Mouse (Mus musculus): ENCODE results near the gene Pifo. TPM values are rescaled to one million over a fixed set of nuclear protein-coding genes. Genes with fewer than 3 reads are reported as not detected.
A peak's percentile ranks its signal among the peaks of the same experiment; 100 is the strongest.
"Not testable (repeated sequence)": the region's sequence is repeated elsewhere in the genome, so short reads cannot be mapped to it uniquely, and the experiment has no call there.

Pifo gene
- total RNA-seq, 2 experiments from 2014 or later: 0.79 TPM; not detected in 1

GRCm38 (mm10) chr3:105991653-105992283 is 22.7 kb downstream of the Pifo start:
- intact Hi-C loops (cut with DNase I): loop anchor here (1.0 to 2.0 kb wide), 2 partner anchors 457 to 889 kb away; no protein-coding TSS in a partner anchor
- no peak overlapping the region for H3K27ac ChIP-seq
- peak; percentile 83 for TF ChIP-seq CTCF (IDR thresholded peaks at IDR 0.05)
- no peak overlapping the region for H3K4me3 ChIP-seq
- DNase-seq (ENCODE audit: extremely low spot score in 1 of 2, low spot score in 2 of 2): peak; percentile 27 to 38

- DNase-seq (ENCODE audit: extremely low spot score in 1 of 2, low spot score in 2 of 2); H3K27ac ChIP-seq; H3K4me3 ChIP-seq; intact Hi-C loops (cut with DNase I): not testable (repeated sequence)
These were observed 24.8 kb downstream of the Pifo start for GRCm38 (mm10) chr3:105989611-105990010.

- intact Hi-C loops (cut with DNase I): no loop called here
- no peak overlapping the region for H3K27ac ChIP-seq
- no peak for TF ChIP-seq CTCF (IDR thresholded peaks at IDR 0.05)
- no peak for DNase-seq (ENCODE audit: extremely low spot score in 1 of 2, low spot score in 2 of 2)
- no peak overlapping the region for H3K4me3 ChIP-seq
These were observed 40.3 kb downstream of the Pifo start for GRCm38 (mm10) chr3:105974174-105974573.

GRCm38 (mm10) chr3:105973411-105973810 is 41.0 kb downstream of the Pifo start, which contains the start of gene Ovgp1:
Gene Ovgp1 (plus strand): TSS chr3:105973711.
- H3K27ac ChIP-seq: no peak within 1 kb of the TSS
- no peak within 1 kb of the TSS for H3K4me3 ChIP-seq
- DNase-seq (ENCODE audit: extremely low spot score in 1 of 2, low spot score in 2 of 2): no peak
- no peak for TF ChIP-seq CTCF (IDR thresholded peaks at IDR 0.05)
- intact Hi-C loops (cut with DNase I): no loop called here

GRCm38 (mm10) chr3:105971831-105972446 is 42.5 kb downstream of the Pifo start:
- intact Hi-C loops (cut with DNase I): no loop called here
- Histone ChIP-seq H3K27ac (no peak overlapping the region), H3K4me3 (no peak overlapping the region)
- no peak for TF ChIP-seq CTCF (IDR thresholded peaks at IDR 0.05)
- no peak for DNase-seq (ENCODE audit: extremely low spot score in 1 of 2, low spot score in 2 of 2)

- DNase-seq (ENCODE audit: extremely low spot score in 1 of 2, low spot score in 2 of 2): no peak
- no peak overlapping the region for H3K27ac ChIP-seq
- no peak overlapping the region for H3K4me3 ChIP-seq
- intact Hi-C loops (cut with DNase I): no loop called here
- TF ChIP-seq CTCF (IDR thresholded peaks at IDR 0.05): peak; percentile 37
These were observed 53.7 kb downstream of the Pifo start for GRCm38 (mm10) chr3:105960700-105961099.

- DNase-seq (ENCODE audit: extremely low spot score in 1 of 2, low spot score in 2 of 2): no peak
- TF ChIP-seq CTCF (IDR thresholded peaks at IDR 0.05): no peak
- intact Hi-C loops (cut with DNase I): loop anchor here (2.0 kb wide), 1 partner anchor 273 kb away; the partner anchor contains the start of gene Ddx20
- H3K4me3 ChIP-seq: peak within 1 kb of the TSS; percentile 98
- peak within 1 kb of the TSS; percentile 98 for H3K27ac ChIP-seq
These were observed 54.4 kb downstream of the Pifo start, which contains the start of gene Atp5f1 for GRCm38 (mm10) chr3:105959999-105960398. Gene Atp5f1 (minus strand): TSS chr3:105960099.

- Histone ChIP-seq H3K27ac (peak overlapping the region; percentile 85), H3K4me3 (peak overlapping the region; percentile 98)
- DNase-seq (ENCODE audit: extremely low spot score in 1 of 2, low spot score in 2 of 2): no peak
- no peak for TF ChIP-seq CTCF (IDR thresholded peaks at IDR 0.05)
- intact Hi-C loops (cut with DNase I): loop anchor here (2.0 kb wide), 1 partner anchor 273 kb away; the partner anchor contains the start of gene Ddx20
These were observed 54.9 kb downstream of the Pifo start for GRCm38 (mm10) chr3:105959585-105959984.

GRCm38 (mm10) chr3:105958974-105959580 is 55.4 kb downstream of the Pifo start, which contains the start of gene Wdr77:
Gene Wdr77 (plus strand): TSS chr3:105959369.
- Histone ChIP-seq H3K4me3 (peak within 1 kb of the TSS; percentile 98), H3K27ac (peak within 1 kb of the TSS; percentile 98)
- intact Hi-C loops (cut with DNase I): loop anchor here (2.0 kb wide), 1 partner anchor 272 kb away; the partner anchor contains the start of gene Ddx20
- no peak for TF ChIP-seq CTCF (IDR thresholded peaks at IDR 0.05)
- DNase-seq (ENCODE audit: extremely low spot score in 1 of 2, low spot score in 2 of 2): peak; percentile 91 to 94

GRCm38 (mm10) chr3:105958204-105958603 is 56.2 kb downstream of the Pifo start:
- peak overlapping the region; percentile 98 for H3K27ac ChIP-seq
- DNase-seq (ENCODE audit: extremely low spot score in 1 of 2, low spot score in 2 of 2): no peak
- TF ChIP-seq CTCF (IDR thresholded peaks at IDR 0.05): no peak
- peak overlapping the region; percentile 98 for H3K4me3 ChIP-seq
- intact Hi-C loops (cut with DNase I): loop anchor here (2.0 kb wide), 1 partner anchor 271 kb away; the partner anchor contains the start of gene Ddx20

GRCm38 (mm10) chr3:105957235-105957634 is 57.2 kb downstream of the Pifo start:
- peak; percentile 11 for TF ChIP-seq CTCF (IDR thresholded peaks at IDR 0.05)
- no peak for DNase-seq (ENCODE audit: extremely low spot score in 1 of 2, low spot score in 2 of 2)
- intact Hi-C loops (cut with DNase I): no loop called here
- Histone ChIP-seq H3K4me3 (peak overlapping the region; percentile 98), H3K27ac (no peak overlapping the region)

- Histone ChIP-seq H3K4me3 (no peak overlapping the region), H3K27ac (no peak overlapping the region)
- DNase-seq (ENCODE audit: extremely low spot score in 1 of 2, low spot score in 2 of 2): no peak
- no peak for TF ChIP-seq CTCF (IDR thresholded peaks at IDR 0.05)
- intact Hi-C loops (cut with DNase I): no loop called here
These were observed 63.1 kb downstream of the Pifo start for GRCm38 (mm10) chr3:105951348-105951747.

Other genes with a start within 250 kb of the Pifo start
- 10 to 100 TPM; 63.7 to 64.7 TPM for gene Rap1a, start 213.3 kb downstream of the Pifo start, total RNA-seq (2021)
- gene Adora3, start 143.8 kb downstream of the Pifo start, total RNA-seq (2021): 1 to 10 TPM in 1 of 2 experiments, under 1 TPM in 1; 0.66 to 1.1 TPM
- under 1 TPM in 1 of 2 experiments, not detected in 1; 0.75 TPM for gene Tmigd3, start 143.7 kb downstream of the Pifo start, total RNA-seq (2021)
- 1 to 10 TPM in 1 of 2 experiments, under 1 TPM in 1; 0.84 to 1.5 TPM for gene I830077J02Rik, start 82.0 kb downstream of the Pifo start, total RNA-seq (2021)
- 10 to 100 TPM; 50.1 to 50.2 TPM for gene Wdr77, start 55.3 kb downstream of the Pifo start, total RNA-seq (2021)
- 100 to 1,000 TPM; 228 to 249 TPM for gene Atp5f1, start 54.5 kb downstream of the Pifo start, total RNA-seq (2021)
- 1 to 10 TPM; 2.6 to 2.7 TPM for gene Ovgp1, start 40.9 kb downstream of the Pifo start, total RNA-seq (2021)
- not detected for gene Chil5, start 18.2 kb upstream of the Pifo start, total RNA-seq (2021)
- gene Chia1, start 98.6 kb upstream of the Pifo start, total RNA-seq (2021): under 1 TPM; 0.68 to 0.82 TPM
- gene Chil3, start 152.9 kb upstream of the Pifo start, total RNA-seq (2021): under 1 TPM in 1 of 2 experiments, not detected in 1; 0.43 TPM
- not detected for gene Chil4, start 204.9 kb upstream of the Pifo start, total RNA-seq (2021)